Mouse (Mus musculus) kidney, postnatal 0 days (tissue): Measurements from ENCODE around the gene Rhbdl1. TPM values are rescaled to one million over a fixed set of nuclear protein-coding genes. Genes with fewer than 3 reads are reported as not detected.

Experiments used
- ATAC-seq: fragments of 200-750 bp; cut with Nextera tagmentation; replicated peaks from 2 replicates; pipeline ENCODE4 v1.8.0; 2017; ENCODE audit warnings: low read depth, moderate number of reproducible peaks, moderate TSS enrichment, moderate library complexity; ENCODE audit not compliant: low FRiP score
- DNase-seq: peaks from one replicate; pipeline ENCODE4 v3.0.0-alpha.2; 2016; ENCODE audit warnings: low spot score
- H3K27ac ChIP-seq: fragments of 300-500 bp; sonication (generic); 2 replicates; pipeline ENCODE4 v1.5.1; 2014; ENCODE audit warnings: mild to moderate bottlenecking
- H3K27me3 ChIP-seq: fragments of 300-500 bp; sonication (generic); 2 replicates; pipeline ENCODE4 v1.6.1; 2014; ENCODE audit warnings: low read length, mixed read lengths; ENCODE audit not compliant: insufficient read depth
- H3K36me3 ChIP-seq: fragments of 300-500 bp; sonication (generic); 2 replicates; pipeline ENCODE4 v1.6.1; 2014; ENCODE audit warnings: low read length, mixed read lengths; ENCODE audit not compliant: insufficient read depth
- H3K4me1 ChIP-seq: fragments of 300-500 bp; sonication (generic); replicated peaks from 2 replicates; pipeline ENCODE4 v1.6.1; 2014; ENCODE audit warnings: antibody characterized with exemption, low read length, mixed read lengths; ENCODE audit not compliant: insufficient read depth
- H3K4me2 ChIP-seq: fragments of 300-500 bp; sonication (generic); 2 replicates; pipeline ENCODE4 v1.6.1; 2014; ENCODE audit warnings: mild to moderate bottlenecking, low read length, moderate library complexity, mixed read lengths
- H3K4me3 ChIP-seq: fragments of 300-500 bp; sonication (generic); replicated peaks from 2 replicates; pipeline ENCODE4 v1.5.1; 2014; ENCODE audit warnings: low read depth, low read length
- H3K9ac ChIP-seq: fragments of 300-500 bp; sonication (generic); 2 replicates; pipeline ENCODE4 v1.6.1; 2014; ENCODE audit warnings: low read depth, low read length
- H3K9me3 ChIP-seq: fragments of 300-500 bp; sonication (generic); replicated peaks from 2 replicates; pipeline ENCODE4 v1.6.1; 2016; ENCODE audit warnings: low read length, inconsistent platforms, mixed read lengths
- CTCF ChIP-seq: IDR thresholded peaks from 2 replicates; pipeline ENCODE4 v1.5.1; 2016; ENCODE audit warnings: antibody characterized with exemption, low read depth, mild to moderate bottlenecking, moderate library complexity
- WGBS: fragments of 180-500 bp; shearing (Covaris S2); extraction: QIAGEN DNeasy Blood & Tissue Kit; methylation state at CpG from one replicate; pipeline ENCODE4 v1.1.7; 2014; 5-methylcytosine and 5-hydroxymethylcytosine counted together
- polyA plus RNA-seq: library from polyadenylated mRNA; unstranded; fragments of >200 nt; fragmentation: Nextera tagmentation; extraction: Ambion mirVana; gene quantifications from 2 replicates; pipeline ENCODE4 v1.2.1, GENCODE M21; 2015

The Rhbdl1 gene
- polyA plus RNA-seq, 1 experiment from 2014 or later: 3.9 TPM

- no peak; the same call in 1 of the 2 replicates for TF ChIP-seq CTCF
- no peak for DNase-seq
- Histone ChIP-seq H3K4me1 (peaks cover 13% of the 10 kb centered on the region), H3K27ac (no peak overlapping the region), H3K4me2 (no peak overlapping the region), H3K36me3 (no peaks in the 10 kb centered on the region), H3K9me3 (no peaks in the 10 kb centered on the region), H3K27me3 (no peaks in the 10 kb centered on the region), H3K4me3 (no peak overlapping the region), H3K9ac (no peak overlapping the region)
- ATAC-seq: no peak
- WGBS: 81% methylated on average over 6 of the region's 6 CpGs
Observed at GRCm38 (mm10) chr17:25863681-25864080, 26.6 kb upstream of the Rhbdl1 start.

DNA sequence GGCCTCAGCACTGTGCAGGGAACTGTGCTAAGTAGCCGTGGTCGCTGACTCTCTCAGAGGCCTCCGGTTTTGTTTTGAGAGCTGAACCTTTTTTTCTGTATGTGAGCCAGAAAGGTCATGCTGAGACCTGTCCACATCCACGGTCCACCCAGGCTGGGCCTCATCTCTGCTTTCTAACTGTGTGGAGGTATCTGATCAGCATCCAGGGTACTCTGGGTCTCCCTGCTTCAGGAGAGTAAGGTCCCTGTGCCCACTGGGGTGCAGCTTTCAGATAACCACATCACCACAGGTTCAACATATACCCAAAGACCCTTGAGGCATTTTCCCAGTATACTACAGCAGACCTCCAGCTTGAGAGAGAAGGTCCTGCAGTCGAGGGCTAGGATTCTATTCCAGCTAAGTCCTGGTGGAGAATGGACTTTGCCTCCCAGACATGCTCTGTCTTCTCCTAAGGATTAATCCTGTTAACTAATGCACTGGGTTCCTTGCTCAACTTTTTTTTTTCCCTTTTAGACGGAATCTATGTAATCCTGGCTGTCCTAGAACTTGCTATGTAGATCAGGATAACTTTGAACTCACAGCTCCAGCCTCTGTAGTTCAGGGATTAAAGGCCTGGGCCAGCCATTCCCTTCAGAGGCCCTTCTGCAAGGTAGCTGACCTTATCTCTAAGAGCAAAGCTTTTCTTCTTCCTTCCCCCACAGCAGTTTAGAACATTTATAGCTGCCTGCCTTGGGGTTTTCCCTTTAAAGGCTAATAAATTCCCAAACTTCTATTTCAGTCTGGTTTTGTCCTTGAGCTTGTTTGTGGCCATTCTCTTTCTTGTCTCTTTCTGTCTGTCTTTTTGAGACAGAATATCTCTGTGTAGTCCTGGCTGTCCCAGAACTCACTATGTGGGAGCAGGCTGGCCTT, 24.9 kb upstream of the Rhbdl1 start:
- H3K4me1 ChIP-seq: peaks cover 5% of the 10 kb centered on the region
- peak overlapping the region; percentile 96 for H3K4me2 ChIP-seq
- peak overlapping the region; percentile 82 for H3K27ac ChIP-seq
- H3K27me3 ChIP-seq: no peaks in the 10 kb centered on the region
- ATAC-seq (peak; percentile 6; the same call in 1 of the 2 replicates), DNase-seq (no peak)
- H3K9ac ChIP-seq: peak overlapping the region; percentile 71
- WGBS: 10% methylated on average over 6 of the region's 6 CpGs
- H3K9me3 ChIP-seq: no peaks in the 10 kb centered on the region
- TF ChIP-seq CTCF: no peak
- H3K36me3 ChIP-seq: no peaks in the 10 kb centered on the region
- peak overlapping the region; percentile 65 for H3K4me3 ChIP-seq

GRCm38 (mm10) chr17:25860832-25861703, 24.0 kb upstream of the Rhbdl1 start, which contains the start of gene Wdr90:
Gene Wdr90 (minus strand): TSS chr17:25861501.
- 2% methylated on average over 65 of the region's 65 CpGs for WGBS
- no peaks in the 10 kb centered on the region for H3K36me3 ChIP-seq
- peak; percentile 86 for ATAC-seq

GRCm38 (mm10) chr17:25860229-25860628, 23.1 kb upstream of the Rhbdl1 start:
- Histone ChIP-seq H3K27ac (no peak overlapping the region), H3K27me3 (no peaks in the 10 kb centered on the region), H3K4me3 (peak overlapping the region; percentile 65; the same call in 1 of the 2 replicates)

More at GRCm38 (mm10) chr17:25860832-25861703, 24.0 kb upstream of the Rhbdl1 start, which contains the start of gene Wdr90:
- peaks cover 5% of the 10 kb centered on the region for H3K4me1 ChIP-seq
- H3K4me2 ChIP-seq: peak within 1 kb of the TSS; percentile 96
- peak within 1 kb of the TSS; percentile 71 for H3K9ac ChIP-seq
- H3K27me3 ChIP-seq: no peaks in the 10 kb centered on the region
- DNase-seq: peak; percentile 95
- TF ChIP-seq CTCF: peak; percentile 30; the same call in 1 of the 2 replicates
- H3K27ac ChIP-seq: peak within 1 kb of the TSS; percentile 82
- no peaks in the 10 kb centered on the region for H3K9me3 ChIP-seq
- H3K4me3 ChIP-seq: peak within 1 kb of the TSS; percentile 65

DNA sequence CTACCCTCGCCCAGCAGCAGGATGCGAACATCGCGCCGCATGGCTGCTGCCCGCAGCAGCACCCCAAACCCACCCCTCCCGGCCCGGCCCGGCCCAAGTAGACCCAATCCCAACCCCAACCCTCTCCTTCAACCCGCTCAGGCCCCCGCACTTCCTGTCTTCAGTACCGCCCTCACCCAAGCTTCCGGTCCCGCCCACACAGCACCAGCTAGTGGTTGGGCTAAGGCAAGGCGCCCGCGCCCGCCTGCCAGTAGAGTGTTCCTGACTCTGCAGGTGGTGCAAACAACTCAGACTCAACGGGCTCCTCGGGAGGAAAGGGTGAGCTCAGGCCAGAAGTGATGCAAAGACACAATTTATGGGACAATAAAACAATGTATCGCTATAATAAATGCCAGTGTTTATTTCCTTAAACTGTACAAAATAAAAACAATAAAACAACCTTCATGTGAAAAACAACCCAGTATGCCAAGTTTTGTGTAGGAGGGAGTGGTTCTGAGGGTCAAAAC, 7.4 kb upstream of the Rhbdl1 start, which contains the start of gene Rhot2:
Gene Rhot2 (minus strand): TSS at position 456 of the 506 bp plus-strand sequence.
- Histone ChIP-seq H3K4me2 (peak within 1 kb of the TSS; percentile 98), H3K27ac (peak within 1 kb of the TSS; percentile 89), H3K9ac (peak within 1 kb of the TSS; percentile 84), H3K9me3 (no peaks in the 10 kb centered on the region), H3K36me3 (peaks cover 32% of the 10 kb centered on the region), H3K4me1 (peaks cover 5% of the 10 kb centered on the region), H3K4me3 (peak within 1 kb of the TSS; percentile 86), H3K27me3 (no peaks in the 10 kb centered on the region)
- 1% methylated on average over 21 of the region's 21 CpGs for WGBS
- DNase-seq: peak; percentile 97
- ATAC-seq: peak; percentile 91
- TF ChIP-seq CTCF: peak; percentile 77

More at GRCm38 (mm10) chr17:25860229-25860628, 23.1 kb upstream of the Rhbdl1 start:
- Histone ChIP-seq H3K4me1 (peaks cover 5% of the 10 kb centered on the region), H3K9me3 (no peaks in the 10 kb centered on the region), H3K4me2 (no peak overlapping the region; the same call in 1 of the 2 replicates), H3K36me3 (0 out of 2 replicates have a peak, but pooled peaks cover 6% of the 10 kb centered on the region), H3K9ac (peak overlapping the region; percentile 71; the same call in 1 of the 2 replicates)
- 90% methylated on average over 6 of the region's 6 CpGs for WGBS
- DNase-seq: no peak
- TF ChIP-seq CTCF: no peak
- ATAC-seq: no peak
